Mouse (Mus musculus): Measurements from ENCODE around the gene Zfp207.

GRCm38 (mm10) chr11:80430366-80430910 lies 47.4 kb downstream of the Zfp207 start:
- TF ChIP-seq CTCF (conservative IDR thresholded peaks at IDR 0.05; ENCODE audit: low read length) (no peak), POU5F1 (IDR thresholded peaks at IDR 0.05; ENCODE audit: borderline replicate concordance, low read length) (no peak)
